Mouse (Mus musculus) erythroblast, embryonic 14.5 days (primary cell): ENCODE data around the gene Ddx50.

Experiments used
- GATA1 ChIP-seq: IDR thresholded peaks from 2 replicates; pipeline ENCODE4 v1.6.1; 2012; ENCODE audit warnings: low read length, inconsistent platforms, mixed read lengths
- TAL1 ChIP-seq: IDR thresholded peaks from 3 replicates; pipeline ENCODE4 v1.6.1; 2012; ENCODE audit warnings: low read length, inconsistent platforms, mixed read lengths

GRCm38 (mm10) chr10:62677329-62677728 lies 26.3 kb upstream of the Ddx50 start:
- no peak for TF ChIP-seq GATA1
- TF ChIP-seq TAL1, result no peak
